Mouse (Mus musculus): ENCODE measurements around the gene Tango6.

DNA sequence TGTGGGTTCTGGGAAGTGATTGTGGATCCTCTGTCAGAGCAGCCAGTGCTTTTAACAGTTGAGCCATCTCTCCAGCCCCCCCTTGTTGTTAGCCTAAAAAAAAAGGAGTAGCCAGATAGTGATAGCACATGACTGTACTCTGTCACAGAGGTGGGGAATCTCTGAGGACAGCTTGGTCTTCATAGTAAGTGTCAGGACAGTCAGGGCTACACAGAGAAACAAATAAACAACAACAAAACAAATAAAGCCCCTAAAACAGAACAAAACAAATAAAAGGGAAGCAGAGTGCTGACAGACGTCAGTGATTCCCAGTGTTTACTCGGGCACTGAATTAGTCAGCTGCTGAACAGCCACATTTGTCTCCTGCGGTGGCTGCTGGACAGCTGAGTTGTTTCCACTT, 70.6 kb downstream of the Tango6 start:
- TF ChIP-seq TBP (conservative IDR thresholded peaks at IDR 0.05; ENCODE audit: low read depth, low read length) (no peak), MAX (IDR thresholded peaks at IDR 0.05; ENCODE audit: low read length) (no peak), USF2 (conservative IDR thresholded peaks at IDR 0.05; ENCODE audit: low read depth, low read length) (no peak)

Measured in CH12.LX (cell line).